ENCODE assay signal across 8 mouse cellular contexts in the genomic region with DNA sequence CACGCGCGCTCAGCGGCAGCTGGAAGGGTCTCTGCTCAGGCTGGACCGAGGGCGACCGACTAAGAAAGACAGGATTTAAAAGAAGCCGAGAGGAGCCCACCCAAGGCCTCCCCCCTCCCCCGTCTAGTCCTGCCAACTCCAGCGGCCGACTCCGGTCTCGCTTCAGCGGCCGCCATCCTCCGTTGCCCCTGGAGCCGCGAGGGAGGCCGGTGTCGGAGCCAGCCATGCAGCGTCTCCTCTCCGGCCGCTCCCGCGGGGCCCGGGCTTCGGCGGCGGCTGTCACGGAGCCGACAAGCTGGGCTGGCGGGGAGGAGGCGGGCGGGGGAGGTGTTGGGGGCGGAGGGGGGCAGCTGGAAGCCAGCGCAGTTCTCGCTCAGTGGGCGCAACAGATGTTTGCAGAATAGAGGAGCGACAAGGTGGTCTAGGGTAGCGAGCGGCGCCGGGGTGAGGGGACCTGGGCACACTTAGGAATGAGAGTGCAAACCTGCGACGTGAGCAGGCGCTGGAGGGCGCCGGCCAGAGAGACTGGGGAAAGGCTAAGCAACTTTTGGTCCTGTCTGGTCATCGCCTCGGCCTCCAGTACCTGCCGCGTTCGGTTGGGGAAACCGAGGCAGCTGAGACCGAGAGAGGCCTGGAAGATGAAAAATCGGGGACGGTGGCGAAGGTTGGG. TPM values are rescaled to one million over a fixed set of nuclear protein-coding genes. Genes with fewer than 3 reads are reported as not detected.
DNase-seq lines count a peak whose midpoint lies in the region; ATAC-seq and TF ChIP-seq lines count a peak whose summit lies in the region.

No protein-coding gene starts in this region.

- H3K9me3 ChIP-seq in hindbrain, embryonic 13.5 days, result no peaks in the 10 kb centered on the region
- H3K9me3 ChIP-seq in liver, embryonic 13.5 days (replicated peaks), result no peaks in the 10 kb centered on the region
- H3K9me3 ChIP-seq in stomach, embryonic 16.5 days (replicated peaks; ENCODE audit: control insufficient read depth, low read length), result no peaks in the 10 kb centered on the region

- no peak for TF ChIP-seq POLR2A in brain, embryonic 14.5 days (IDR thresholded peaks at IDR 0.05; ENCODE audit: borderline replicate concordance, extremely low read depth, insufficient read depth, insufficient read length, poor library complexity, severe bottlenecking)

- TF ChIP-seq CTCF in layer of hippocampus, adult 2 months (conservative IDR thresholded peaks at IDR 0.05), result no peak
- no peak for TF ChIP-seq CTCF in brain, embryonic 14.5 days (IDR thresholded peaks at IDR 0.05; ENCODE audit: borderline replicate concordance, extremely low read depth, insufficient read depth, insufficient read length)

- no peak for DNase-seq in layer of hippocampus, adult 2 months (ENCODE audit: low spot score in 2 of 2)
- no peak for DNase-seq in layer of hippocampus, postnatal 14 days (ENCODE audit: low spot score in 2 of 2)
- peak; percentile 62 for DNase-seq in brain, embryonic 14.5 days (ENCODE audit: low read depth)
- no peak for DNase-seq in liver, embryonic 13.5 days
- DNase-seq in left cerebral cortex, adult 9 months (ENCODE audit: low spot score in 2 of 2), result no peak
- no peak for DNase-seq in ovary, postnatal 10 days (ENCODE audit: low spot score)

- no peak overlapping the region for H3K27ac ChIP-seq in layer of hippocampus, adult 2 months
- no peak overlapping the region; the same call in 1 of the 2 replicates for H3K27ac ChIP-seq in hindbrain, embryonic 13.5 days
- H3K27ac ChIP-seq in liver, embryonic 13.5 days, result no peak overlapping the region
- no peak overlapping the region for H3K27ac ChIP-seq in stomach, embryonic 16.5 days (ENCODE audit: low read length)

- H3K4me3 ChIP-seq in layer of hippocampus, adult 2 months, result peak overlapping the region; percentile 42
- peak overlapping the region; percentile 38 for H3K4me3 ChIP-seq in hindbrain, embryonic 13.5 days
- H3K4me3 ChIP-seq in liver, embryonic 13.5 days (replicated peaks), result peak overlapping the region; percentile 39
- peak overlapping the region; percentile 41 for H3K4me3 ChIP-seq in stomach, embryonic 16.5 days (replicated peaks; ENCODE audit: low read length)

- under 1% methylated on average over 49 of the region's 58 CpGs for WGBS in hindbrain, embryonic 13.5 days
- WGBS in liver, embryonic 13.5 days (ENCODE audit: insufficient replicate concordance), result under 1% methylated on average over 56 of the region's 58 CpGs
- under 1% methylated on average over 58 of the region's 58 CpGs for WGBS in stomach, embryonic 16.5 days

- H3K4me1 ChIP-seq in hindbrain, embryonic 13.5 days (replicated peaks), result peaks cover 67% of the 10 kb centered on the region
- peaks cover 36% of the 10 kb centered on the region for H3K4me1 ChIP-seq in liver, embryonic 13.5 days (replicated peaks)
- H3K4me1 ChIP-seq in stomach, embryonic 16.5 days (ENCODE audit: control insufficient read depth, insufficient read depth, low read length), result peaks cover 30% of the 10 kb centered on the region

- H3K4me2 ChIP-seq in hindbrain, embryonic 13.5 days, result peak overlapping the region; percentile 72
- H3K4me2 ChIP-seq in liver, embryonic 13.5 days, result peak overlapping the region; percentile 57
- H3K4me2 ChIP-seq in stomach, embryonic 16.5 days (ENCODE audit: low read depth, low read length), result peak overlapping the region; percentile 66

- H3K36me3 ChIP-seq in hindbrain, embryonic 13.5 days, result no peaks in the 10 kb centered on the region
- H3K36me3 ChIP-seq in liver, embryonic 13.5 days, result no peaks in the 10 kb centered on the region; the same call in 1 of the 2 replicates
- no peaks in the 10 kb centered on the region for H3K36me3 ChIP-seq in stomach, embryonic 16.5 days (ENCODE audit: control insufficient read depth, insufficient read depth, low read length)

- peak overlapping the region; percentile 60 for H3K9ac ChIP-seq in hindbrain, embryonic 13.5 days
- H3K9ac ChIP-seq in liver, embryonic 13.5 days, result peak overlapping the region; percentile 33; the same call in 1 of the 2 replicates
- peak overlapping the region; percentile 59 for H3K9ac ChIP-seq in stomach, embryonic 16.5 days (ENCODE audit: low read length)

- no peak for ATAC-seq in hindbrain, embryonic 13.5 days (ENCODE audit: low FRiP score)
- ATAC-seq in liver, embryonic 13.5 days (ENCODE audit: low read depth), result no peak
- no peak for ATAC-seq in stomach, embryonic 16.5 days (ENCODE audit: insufficient read depth, low FRiP score)

- H3K27me3 ChIP-seq in hindbrain, embryonic 13.5 days, result peaks cover 89% of the 10 kb centered on the region
- peaks cover 96% of the 10 kb centered on the region for H3K27me3 ChIP-seq in liver, embryonic 13.5 days
- peaks cover 70% of the 10 kb centered on the region for H3K27me3 ChIP-seq in stomach, embryonic 16.5 days (ENCODE audit: control insufficient read depth, insufficient read depth, low read length)

RNA-seq across cellular contexts. Expression of gene Dnajc22, which starts 4.0 kb away (rescaled TPM):
- total RNA-seq in layer of hippocampus, adult 2 months (2021), result under 1 TPM in 1 of 2 experiments, not detected in 1; 0.31 TPM
- under 1 TPM in 1 of 2 experiments, not detected in 1; 0.28 TPM for total RNA-seq in layer of hippocampus, postnatal 14 days (2021)
- 0.82 and 0.92 TPM in 2 replicates for polyA plus RNA-seq in brain, embryonic 14.5 days (2012; rRNA removed)
- polyA plus RNA-seq in hindbrain, embryonic 13.5 days (2015; fragmentation: Nextera tagmentation; extraction: Ambion mirVana), result 1.3 and 1.6 TPM in 2 replicates
- polyA plus RNA-seq in liver, embryonic 13.5 days (2015; fragmentation: Nextera tagmentation; extraction: Ambion mirVana), result 14.6 and 16.9 TPM in 2 replicates
- polyA plus RNA-seq in stomach, embryonic 16.5 days (2015; fragmentation: Nextera tagmentation; extraction: Ambion mirVana), result 14.1 TPM in 2 replicates

RNA-seq across cellular contexts. Expression of gene C1ql4, which starts 9.3 kb away (rescaled TPM):
- total RNA-seq in layer of hippocampus, adult 2 months (2021), result not detected
- total RNA-seq in layer of hippocampus, postnatal 14 days (2021), result under 1 TPM in 1 of 2 experiments, not detected in 1; 0.44 TPM
- polyA plus RNA-seq in brain, embryonic 14.5 days (2012; rRNA removed), result 7.0 and 15.6 TPM in 2 replicates
- 5.6 and 11.8 TPM in 2 replicates for polyA plus RNA-seq in hindbrain, embryonic 13.5 days (2015; fragmentation: Nextera tagmentation; extraction: Ambion mirVana)
- not detected in 2 replicates for polyA plus RNA-seq in liver, embryonic 13.5 days (2015; fragmentation: Nextera tagmentation; extraction: Ambion mirVana)
- not detected in 2 replicates for polyA plus RNA-seq in stomach, embryonic 16.5 days (2015; fragmentation: Nextera tagmentation; extraction: Ambion mirVana)

RNA-seq across cellular contexts. Expression of gene Troap, which starts 22.6 kb away (rescaled TPM):
- total RNA-seq in layer of hippocampus, adult 2 months (2021), result under 1 TPM; 0.36 to 0.64 TPM
- total RNA-seq in layer of hippocampus, postnatal 14 days (2021), result 1 to 10 TPM; 1.2 to 2.6 TPM
- polyA plus RNA-seq in brain, embryonic 14.5 days (2012; rRNA removed), result 12.1 and 27.9 TPM in 2 replicates
- 8.4 and 10.0 TPM in 2 replicates for polyA plus RNA-seq in hindbrain, embryonic 13.5 days (2015; fragmentation: Nextera tagmentation; extraction: Ambion mirVana)
- polyA plus RNA-seq in liver, embryonic 13.5 days (2015; fragmentation: Nextera tagmentation; extraction: Ambion mirVana), result 14.5 and 18.9 TPM in 2 replicates
- polyA plus RNA-seq in stomach, embryonic 16.5 days (2015; fragmentation: Nextera tagmentation; extraction: Ambion mirVana), result 25.6 and 26.4 TPM in 2 replicates

RNA-seq across cellular contexts. Expression of gene Spats2, which starts 28.8 kb away (rescaled TPM):
- total RNA-seq in layer of hippocampus, adult 2 months (2021), result 10 to 100 TPM; 29.2 to 30.9 TPM
- total RNA-seq in layer of hippocampus, postnatal 14 days (2021), result 10 to 100 TPM; 35.2 to 38.6 TPM
- polyA plus RNA-seq in brain, embryonic 14.5 days (2012; rRNA removed), result 47.3 and 50.4 TPM in 2 replicates
- polyA plus RNA-seq in hindbrain, embryonic 13.5 days (2015; fragmentation: Nextera tagmentation; extraction: Ambion mirVana), result 42.1 and 45.0 TPM in 2 replicates
- polyA plus RNA-seq in liver, embryonic 13.5 days (2015; fragmentation: Nextera tagmentation; extraction: Ambion mirVana), result 11.5 and 14.4 TPM in 2 replicates
- 18.3 and 20.2 TPM in 2 replicates for polyA plus RNA-seq in stomach, embryonic 16.5 days (2015; fragmentation: Nextera tagmentation; extraction: Ambion mirVana)

RNA-seq across cellular contexts. Expression of gene Prph, which starts 42.0 kb away (rescaled TPM):
- total RNA-seq in layer of hippocampus, adult 2 months (2021), result under 1 TPM; 0.67 to 0.83 TPM
- 1 to 10 TPM; 3.7 to 5.1 TPM for total RNA-seq in layer of hippocampus, postnatal 14 days (2021)
- 14.0 and 47.0 TPM in 2 replicates for polyA plus RNA-seq in brain, embryonic 14.5 days (2012; rRNA removed)
- polyA plus RNA-seq in hindbrain, embryonic 13.5 days (2015; fragmentation: Nextera tagmentation; extraction: Ambion mirVana), result 62.4 and 78.7 TPM in 2 replicates
- 0.54 and 0.62 TPM in 2 replicates for polyA plus RNA-seq in liver, embryonic 13.5 days (2015; fragmentation: Nextera tagmentation; extraction: Ambion mirVana)
- 24.4 and 25.4 TPM in 2 replicates for polyA plus RNA-seq in stomach, embryonic 16.5 days (2015; fragmentation: Nextera tagmentation; extraction: Ambion mirVana)
